Mouse (Mus musculus) G1E (cell line): ENCODE results near the gene Amz1.

Experiments
- CTCF ChIP-seq: IDR thresholded peaks from 2 replicates; pipeline ENCODE4 v1.5.1; 2012; ENCODE audit warnings: low read depth, low read length, inconsistent platforms, mixed read lengths
- GATA1 ChIP-seq: IDR thresholded peaks from 2 replicates; pipeline ENCODE4 v1.6.1; 2012; ENCODE audit warnings: borderline replicate concordance, low read length, inconsistent platforms, mixed read lengths
- GATA2 ChIP-seq: IDR thresholded peaks from 2 replicates; pipeline ENCODE4 v1.6.1; 2012; ENCODE audit warnings: low read depth, low read length, inconsistent platforms, borderline replicate concordance
- POLR2AphosphoS5 ChIP-seq: IDR thresholded peaks from 2 replicates; pipeline ENCODE4 v1.6.1; 2012; ENCODE audit warnings: low read depth, low read length, inconsistent platforms; ENCODE audit not compliant: insufficient replicate concordance
- TAL1 ChIP-seq: conservative IDR thresholded peaks from 2 replicates; pipeline ENCODE4 v1.6.1; 2012; ENCODE audit warnings: low read depth, low read length, inconsistent platforms, mixed read lengths

DNA sequence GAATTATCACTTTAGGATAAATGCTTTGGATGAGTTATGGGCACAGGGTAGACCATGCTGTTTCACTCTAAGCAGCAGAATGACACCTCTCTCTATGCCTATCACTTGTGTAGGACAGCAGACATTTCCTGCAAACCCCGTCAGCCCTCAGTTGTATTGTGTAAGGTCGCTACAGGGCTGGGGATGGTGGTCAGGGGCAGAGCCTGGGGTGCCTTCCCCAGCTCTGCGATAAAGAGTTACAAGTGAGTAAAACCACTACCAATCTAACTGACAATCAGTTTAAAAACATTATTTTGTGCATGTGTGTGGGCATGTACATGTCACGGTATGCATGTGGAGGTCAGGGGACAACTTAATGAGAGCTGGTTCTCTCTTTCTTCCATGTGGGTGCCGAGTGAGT lies 57.2 kb downstream of the Amz1 start:
- TF ChIP-seq CTCF (no peak), GATA1 (no peak), TAL1 (no peak), POLR2AphosphoS5 (no peak), GATA2 (no peak)
